Mouse (Mus musculus) kidney, postnatal 36 days (tissue): ENCODE results near the gene Duoxa1.
"Not testable (repeated sequence)": the region's sequence is repeated elsewhere in the genome, so short reads cannot be mapped to it uniquely, and the experiment has no call there.

ENCODE experiments used
- DNase-seq, 2 experiments: peaks; one replicate each; pipeline ENCODE4 v3.0.0; 2021 to 2022; ENCODE audit warnings: mixed read lengths in 2 of 2

Duoxa1 gene

DNA sequence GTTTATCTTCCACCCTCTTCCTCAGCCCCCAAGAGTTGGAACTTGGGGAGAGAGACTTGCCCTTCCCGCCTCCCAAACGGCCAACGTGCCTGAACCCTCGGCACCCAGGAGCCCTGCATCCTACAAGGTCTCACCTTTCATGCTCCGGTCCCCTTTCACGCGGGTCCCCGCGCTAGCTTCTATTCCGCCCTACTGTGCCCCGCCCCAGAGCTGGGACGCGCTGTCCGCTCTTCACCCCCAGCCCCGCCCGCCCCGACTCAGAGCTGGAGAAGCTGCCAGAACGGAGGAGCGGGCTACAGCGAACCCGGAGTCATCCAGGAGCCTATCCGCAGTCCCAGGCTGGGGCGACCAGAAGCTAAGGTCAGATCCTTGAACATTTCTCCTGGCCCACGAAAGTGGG is at the start of gene Duoxa1:
Gene Duoxa1, minus strand, starts transcription at position 195 of the 400 bp plus-strand sequence.
- DNase-seq: no peak

DNA sequence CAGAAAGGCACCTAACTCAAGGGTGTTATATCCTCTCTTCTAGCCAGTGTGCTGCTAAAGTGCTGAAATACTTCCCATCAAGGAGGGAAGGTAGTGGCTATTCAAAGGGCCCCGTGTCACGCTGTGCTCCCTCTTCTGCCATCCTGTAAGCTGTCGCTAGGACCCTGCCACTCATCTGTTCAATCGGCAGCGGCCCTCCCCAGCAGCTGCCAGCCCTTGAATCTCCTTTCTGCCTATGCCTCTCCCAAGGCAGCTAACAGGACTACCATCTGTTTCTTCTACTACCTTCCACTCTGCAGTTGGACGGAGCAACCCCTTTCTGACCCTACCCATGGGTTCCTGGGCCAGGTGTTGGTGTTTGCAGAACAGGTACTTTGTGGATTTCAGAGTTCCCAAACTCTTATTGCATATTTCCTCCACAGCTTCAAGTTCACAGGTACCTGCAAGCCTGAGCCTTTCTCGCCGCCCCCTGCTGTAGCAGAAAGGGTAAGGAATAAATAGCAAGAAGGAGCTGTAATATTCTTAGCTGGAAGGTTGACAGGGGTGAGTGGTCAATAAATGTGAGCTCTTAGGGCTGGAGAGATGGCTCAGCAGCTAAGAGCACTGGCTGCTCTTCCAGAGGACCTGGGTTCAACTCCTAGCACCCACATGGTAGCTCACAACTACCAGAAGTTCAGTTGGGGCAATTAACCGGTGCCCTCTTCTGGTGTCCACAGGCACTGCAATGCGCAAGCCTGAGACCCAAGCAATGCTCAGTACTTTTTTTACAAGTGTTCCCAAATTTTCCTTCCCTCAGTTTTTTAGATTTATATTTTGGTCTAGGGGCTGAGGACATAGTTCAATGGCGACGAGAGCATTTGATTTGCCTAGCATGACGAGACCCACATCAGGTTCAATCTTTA is 49.3 kb upstream of the Duoxa1 start:
- no peak for DNase-seq

- DNase-seq: no peak
Observed at GRCm38 (mm10) chr2:122361868-122362621, 48.5 kb upstream of the Duoxa1 start.

DNA sequence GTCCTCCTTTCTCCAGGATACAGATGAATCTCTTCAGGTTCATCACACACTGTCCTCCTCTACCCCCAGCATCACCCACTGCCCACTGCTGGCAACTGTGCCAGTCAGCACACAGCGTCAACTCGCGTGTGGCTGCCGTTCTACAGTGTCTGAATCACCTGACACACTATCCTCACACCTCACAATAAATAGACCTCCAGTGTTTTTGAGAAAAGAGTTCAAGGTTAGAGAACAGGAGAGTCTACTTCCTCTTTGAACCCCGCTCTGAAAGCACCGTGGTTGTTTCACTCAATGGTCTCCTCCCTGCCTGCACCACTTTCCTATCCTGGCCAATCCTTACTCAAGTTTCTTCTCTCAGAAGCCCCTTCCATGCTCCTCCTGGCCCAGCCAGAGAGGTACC is 47.7 kb upstream of the Duoxa1 start:
- DNase-seq: no peak

DNA sequence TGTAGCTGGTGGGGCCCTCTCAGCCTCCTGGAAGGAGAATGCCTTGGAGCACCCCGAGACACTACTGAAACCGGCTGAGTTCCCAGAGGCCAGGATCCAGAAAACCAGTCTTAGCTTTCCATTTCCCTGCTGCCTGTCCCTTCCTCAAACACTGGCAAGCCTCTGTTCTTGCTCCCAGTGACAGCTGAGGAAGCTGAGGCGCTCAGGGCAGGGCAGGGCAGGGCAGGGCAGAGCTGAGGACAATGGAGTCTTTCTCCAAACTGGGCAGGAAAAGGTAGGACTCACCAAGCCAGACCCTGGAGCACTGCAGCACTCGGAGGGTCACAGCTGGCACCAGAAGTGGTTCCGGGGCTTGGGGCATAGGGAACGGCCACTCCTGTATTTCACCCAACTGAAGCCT is 46.8 kb upstream of the Duoxa1 start:
- DNase-seq: no peak

GRCm38 (mm10) chr2:122356187-122356586 is 42.7 kb upstream of the Duoxa1 start:
- DNase-seq: peak; percentile 19 to 32

DNA sequence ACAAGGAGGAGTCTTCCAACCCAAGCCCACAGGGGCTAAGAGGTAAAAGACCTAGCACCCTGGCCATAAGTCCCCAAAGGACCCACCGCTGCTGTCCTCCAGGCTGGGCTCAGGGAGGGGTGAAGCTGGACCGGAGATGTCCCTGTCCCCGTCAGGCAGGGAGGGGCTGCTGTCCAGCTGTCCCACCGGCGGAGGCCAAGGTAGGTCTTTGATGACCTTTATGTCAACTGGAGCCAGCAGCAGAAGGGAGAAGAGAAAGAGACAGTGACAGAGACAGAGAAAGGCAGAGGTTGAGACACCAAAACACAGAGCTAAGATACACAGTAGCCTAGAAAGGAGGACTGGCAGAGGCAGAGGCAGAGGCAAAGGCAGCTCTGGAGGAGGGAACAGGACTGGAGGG is 41.9 kb upstream of the Duoxa1 start:
- no peak for DNase-seq

DNA sequence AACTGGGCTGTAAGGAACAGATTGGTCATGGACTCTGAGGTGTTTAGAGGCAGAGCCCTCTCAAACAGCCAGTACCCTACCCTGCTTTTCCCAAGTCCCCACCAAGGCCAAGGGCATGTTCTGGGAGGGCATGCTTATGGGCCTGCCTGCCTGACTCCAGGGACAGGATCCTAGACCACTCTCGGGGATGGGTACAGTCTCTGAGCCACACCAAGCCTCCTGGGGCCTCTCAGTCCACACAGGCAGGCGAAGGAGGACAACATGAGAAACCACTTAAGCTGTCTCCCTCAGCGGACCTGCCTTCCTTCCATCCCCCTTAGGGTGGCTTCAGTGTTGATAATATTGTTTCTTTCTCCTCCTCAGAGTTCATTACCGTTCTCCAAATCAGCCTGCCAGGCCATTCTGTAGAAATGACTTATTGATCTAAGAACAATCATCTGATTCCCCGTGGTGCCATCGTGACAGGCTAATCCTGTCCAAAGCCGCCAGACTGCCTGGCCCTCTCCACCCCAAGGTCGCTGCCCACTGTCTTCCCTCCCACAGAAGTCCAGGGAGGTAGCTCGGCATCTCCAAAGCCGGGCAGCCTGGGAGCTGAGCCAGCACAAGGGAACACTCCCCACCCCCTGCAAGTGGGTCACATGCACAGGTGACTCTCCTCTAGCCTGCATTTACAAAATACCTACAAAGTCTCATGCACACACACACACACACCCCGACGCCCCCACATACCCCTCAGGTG is 40.8 kb upstream of the Duoxa1 start:
- DNase-seq: peak; percentile 65 to 78

DNA sequence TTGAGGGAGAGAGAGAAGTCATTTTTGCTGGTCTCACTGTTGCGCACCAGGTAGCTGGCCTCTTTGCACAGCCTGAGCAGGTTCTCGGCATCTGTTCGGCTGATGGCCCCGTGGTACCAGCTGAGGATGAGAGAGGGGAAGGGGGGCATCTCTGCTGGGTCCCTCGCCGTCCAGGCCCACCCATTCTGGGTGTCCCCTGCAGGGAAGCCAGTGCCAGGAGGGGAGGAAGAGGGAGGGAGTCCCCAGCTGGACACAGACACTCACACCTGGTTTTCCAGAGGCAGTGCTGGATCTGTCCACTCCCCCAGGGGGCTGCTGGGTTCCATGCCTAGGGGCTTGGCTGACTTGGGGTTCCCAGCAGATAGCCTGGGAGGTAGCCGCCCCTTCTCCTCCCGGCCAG is 40.2 kb upstream of the Duoxa1 start:
- no peak for DNase-seq

GRCm38 (mm10) chr2:122352992-122353391 is 39.5 kb upstream of the Duoxa1 start:
- no peak for DNase-seq

DNA sequence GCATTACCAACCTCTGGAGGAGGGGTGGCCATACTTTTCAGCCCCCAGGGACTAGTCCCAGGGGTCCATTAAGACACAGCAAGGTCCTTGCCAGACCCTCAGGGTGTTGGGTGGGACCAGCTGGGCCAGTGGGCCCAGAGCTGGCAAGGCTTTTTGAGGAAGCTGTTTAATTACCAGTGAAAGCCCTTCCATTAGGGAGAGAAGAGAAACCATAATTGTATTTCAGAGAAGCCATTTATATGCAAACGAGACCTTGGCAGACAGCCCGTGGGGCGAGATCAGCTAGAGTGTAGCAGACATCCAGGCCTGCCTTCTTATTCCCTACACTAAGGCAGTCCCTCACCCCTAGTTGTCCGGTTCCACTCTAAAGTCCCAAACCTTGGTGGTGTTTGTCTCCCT is 38.4 kb upstream of the Duoxa1 start:
- peak; percentile 48 to 72 for DNase-seq

DNA sequence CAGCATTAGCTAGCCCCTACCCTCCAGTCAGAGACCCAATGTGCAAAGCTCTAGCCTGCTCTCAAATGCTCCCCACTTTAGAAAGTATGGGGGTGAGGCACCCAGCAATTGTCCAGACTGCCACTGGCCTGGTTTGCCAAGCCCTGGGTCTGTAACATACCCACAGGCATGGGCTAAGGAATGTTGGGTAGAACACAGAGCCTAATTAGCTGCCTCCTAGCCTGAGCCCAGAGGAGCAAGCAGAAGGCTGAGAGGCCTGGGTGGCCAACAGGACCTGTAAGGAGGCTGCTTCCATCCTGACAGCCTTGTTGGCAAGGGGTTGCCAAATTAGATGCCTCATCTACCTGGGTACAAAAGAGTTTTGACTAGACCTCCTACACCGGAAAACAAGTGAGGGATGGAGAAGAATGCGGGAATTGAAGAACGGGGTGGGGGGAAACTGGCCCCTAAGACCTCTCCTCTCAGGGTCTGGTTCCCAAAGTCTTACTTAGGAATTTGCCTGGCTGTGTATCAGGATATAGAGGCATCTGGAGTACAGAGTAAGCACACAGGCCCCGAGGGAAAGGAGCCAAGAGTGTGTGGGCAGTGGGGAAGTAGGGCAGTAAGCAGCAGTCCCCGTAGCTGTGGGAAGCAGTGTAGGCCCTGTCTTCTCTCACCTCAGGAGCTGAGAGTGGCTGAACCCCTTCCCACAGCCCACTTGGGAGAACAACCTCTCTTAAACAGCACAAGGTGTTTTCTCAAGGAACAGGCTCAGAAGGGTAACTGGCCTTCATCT is 37.8 kb upstream of the Duoxa1 start:
- no peak for DNase-seq

GRCm38 (mm10) chr2:122349136-122349785 is 35.7 kb upstream of the Duoxa1 start:
- DNase-seq: peak in 1 of 2 experiments; percentile 25

DNA sequence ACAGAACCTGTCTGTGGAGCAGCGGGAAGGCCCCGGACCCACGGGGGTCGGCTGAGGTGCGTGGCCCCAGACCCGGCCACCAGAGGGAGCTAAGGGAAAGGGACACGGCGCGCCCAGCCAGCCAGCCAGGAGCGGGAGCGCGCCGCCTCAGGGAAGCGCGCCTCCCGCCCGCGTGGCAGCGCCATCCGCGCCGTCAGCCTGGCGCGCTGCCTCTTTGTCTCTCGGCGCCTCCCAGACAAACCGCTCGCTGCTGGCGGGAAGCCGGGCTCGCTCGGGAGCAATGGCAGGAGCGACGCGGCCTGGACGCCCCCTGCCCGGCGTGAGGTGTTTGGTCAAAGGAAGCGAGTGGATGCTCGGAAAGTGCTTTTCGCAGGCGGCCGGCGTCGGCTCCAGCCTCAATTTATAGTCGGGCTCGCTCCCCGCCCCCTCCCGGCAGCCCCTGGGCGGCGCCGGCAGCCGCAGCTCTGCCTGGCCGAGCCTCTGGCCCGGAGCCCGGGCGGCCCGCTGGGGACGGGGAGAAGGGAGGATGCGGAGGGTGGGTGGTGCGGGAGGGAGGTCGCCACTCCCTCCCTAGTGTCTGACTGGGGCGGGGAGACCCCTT is 35.1 kb upstream of the Duoxa1 start:
- DNase-seq: peak; percentile 87 to 94

DNA sequence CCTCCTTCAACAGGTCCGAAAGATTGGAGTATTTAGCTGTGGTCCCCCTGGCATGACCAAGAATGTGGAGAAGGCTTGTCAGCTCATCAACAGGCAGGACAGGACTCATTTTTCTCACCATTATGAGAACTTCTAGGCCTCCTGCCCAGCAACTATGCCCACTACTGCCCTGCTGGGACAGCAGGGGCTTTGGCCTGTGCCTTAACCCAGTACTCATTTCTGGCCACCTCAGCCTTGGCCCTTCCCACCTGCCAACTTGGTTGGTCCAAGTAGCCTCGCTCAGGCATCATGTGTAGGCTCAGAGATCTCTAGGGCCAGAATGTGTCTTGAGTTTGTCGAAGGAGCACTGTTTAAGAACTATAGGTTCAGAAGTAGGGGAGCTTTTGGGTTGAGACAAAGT is 33.7 kb upstream of the Duoxa1 start:
- DNase-seq: no peak

- not testable (repeated sequence) for DNase-seq
Observed at GRCm38 (mm10) chr2:122346164-122346563, 32.6 kb upstream of the Duoxa1 start.

- no peak for DNase-seq
Observed at GRCm38 (mm10) chr2:122345106-122345893, 31.8 kb upstream of the Duoxa1 start.

- no peak for DNase-seq
Observed at GRCm38 (mm10) chr2:122337291-122337690, 23.8 kb upstream of the Duoxa1 start.

GRCm38 (mm10) chr2:122334170-122334569 is 20.6 kb upstream of the Duoxa1 start:
- DNase-seq: peak in 1 of 2 experiments; percentile 13

- DNase-seq: no peak
Observed at GRCm38 (mm10) chr2:122332222-122332621, 18.7 kb upstream of the Duoxa1 start.

GRCm38 (mm10) chr2:122330317-122330716 is 16.8 kb upstream of the Duoxa1 start:
- DNase-seq: not testable (repeated sequence)
